Mouse (Mus musculus) 3T3-L1 (cell line): ENCODE results near the gene F2r.
A peak's percentile ranks its signal among the peaks of the same experiment; 100 is the strongest.

Experiments
- DNase-seq: peaks from one replicate; pipeline ENCODE4 v3.0.0-alpha.2; 2015; ENCODE audit warnings: low read depth, low spot score

Gene F2r

DNA sequence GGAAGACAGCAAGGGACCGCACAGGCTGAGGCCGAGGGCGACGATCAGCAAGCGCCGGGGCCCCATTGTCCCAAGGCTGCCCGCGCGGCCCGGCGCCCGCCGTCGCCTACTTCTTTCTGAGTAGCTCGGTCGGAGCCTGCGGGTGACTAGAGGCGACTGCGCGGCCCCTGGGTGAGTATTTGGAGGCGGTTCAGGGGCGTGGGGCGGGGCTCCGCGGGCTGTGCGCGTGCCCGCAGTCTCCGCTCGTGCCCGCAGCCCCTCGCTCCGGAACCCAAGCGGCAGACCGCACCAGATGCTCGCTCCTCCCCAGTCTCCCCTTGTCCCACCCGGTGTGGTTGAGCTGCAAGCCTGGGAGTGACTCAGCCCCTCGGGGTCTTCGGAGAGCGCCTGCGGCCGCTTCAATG, at the start of gene F2r:
TSS of gene F2r (minus strand) at position 179 of the 404 bp plus-strand sequence.
- peak; percentile 86 for DNase-seq

DNA sequence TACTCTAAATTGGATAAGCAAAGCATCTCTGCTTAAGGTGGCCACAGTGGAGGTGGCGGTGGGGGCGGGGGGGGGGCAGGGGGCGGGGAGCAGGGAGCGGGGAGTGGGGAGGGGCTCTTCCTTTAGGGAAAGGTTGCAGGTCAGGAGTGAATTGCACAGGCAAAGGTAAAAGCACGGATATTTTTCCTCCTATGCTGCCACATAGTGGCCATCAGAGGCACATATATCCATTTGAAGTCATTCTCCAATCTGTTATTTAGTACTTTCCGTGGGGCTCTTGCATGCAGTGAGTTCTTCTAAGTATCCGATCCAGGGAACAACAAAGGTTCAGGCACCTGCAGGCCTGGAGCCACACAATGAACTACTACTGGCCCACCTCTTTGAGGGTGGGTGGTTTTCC, 49.0 kb upstream of the F2r start:
- DNase-seq = peak; percentile 58

DNA sequence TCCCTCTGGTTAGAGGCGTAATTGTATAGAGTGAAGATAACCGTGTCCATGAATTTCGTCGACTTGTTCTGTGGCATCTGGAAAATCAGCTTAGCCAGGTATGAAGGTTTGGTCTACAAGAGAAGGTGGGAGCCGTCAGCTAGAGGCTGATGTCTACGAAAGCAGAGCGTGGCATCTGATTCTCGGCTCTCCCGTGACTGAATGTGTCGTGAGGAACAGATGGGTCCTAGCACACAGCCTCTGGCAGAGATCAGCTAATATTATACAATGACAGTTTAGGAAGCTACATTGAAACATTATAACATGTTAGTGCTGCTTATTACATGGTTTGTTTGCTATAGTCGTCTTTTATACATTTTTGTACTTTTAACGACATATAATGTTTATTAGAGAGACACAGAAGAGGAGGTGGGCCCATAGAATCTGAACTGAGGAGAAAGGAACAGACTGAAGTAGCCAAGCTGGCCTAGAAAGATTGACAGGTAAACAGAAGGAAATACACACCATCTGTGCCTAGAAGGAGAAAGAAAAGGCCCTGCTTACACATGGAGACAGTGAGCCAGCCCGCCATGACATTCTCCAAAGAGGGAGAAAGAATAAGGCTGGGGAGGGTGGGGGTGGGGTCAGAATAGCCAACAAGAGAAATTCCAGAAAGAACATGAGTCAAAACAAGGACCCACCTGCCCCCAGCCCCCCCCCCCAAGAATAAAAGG, 47.5 kb upstream of the F2r start:
- DNase-seq = no peak

DNA sequence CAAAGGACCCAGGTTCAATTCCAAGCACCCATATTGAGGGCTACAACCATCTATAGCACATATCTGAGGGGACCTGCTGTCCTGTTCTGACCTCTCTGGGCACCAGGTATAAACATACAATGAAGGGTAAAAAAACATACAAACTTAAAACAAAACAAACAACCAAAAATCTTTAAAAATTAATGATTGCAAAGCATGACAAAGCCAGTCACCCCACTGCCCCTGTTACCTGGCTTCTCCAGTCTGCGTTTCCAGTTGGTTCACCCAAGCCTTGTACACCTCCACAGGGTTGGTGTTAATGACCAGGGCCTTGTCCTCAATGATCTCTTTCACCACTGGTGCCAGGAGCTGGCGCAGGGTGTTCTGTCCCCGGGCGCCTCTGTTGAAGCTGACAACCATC, 45.5 kb upstream of the F2r start:
- no peak for DNase-seq

DNA sequence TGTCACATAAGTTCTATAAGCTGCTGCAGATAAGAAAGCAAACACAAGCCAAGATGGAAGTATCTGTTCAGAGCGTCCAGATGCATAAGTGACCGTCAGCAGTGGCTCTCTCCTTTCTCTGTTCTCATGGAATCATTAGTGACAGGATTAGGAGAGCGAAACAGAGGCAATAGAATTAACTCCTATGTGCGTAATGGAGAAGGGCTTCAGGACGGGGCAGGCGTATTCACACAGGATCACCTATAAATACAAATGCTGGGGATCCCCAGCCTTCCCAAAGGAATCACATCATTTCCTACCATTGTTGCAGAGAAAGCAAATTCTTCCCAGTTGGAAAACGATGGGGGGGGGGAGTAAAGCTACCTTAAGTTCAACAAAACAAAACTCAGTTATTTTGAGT, 41.1 kb upstream of the F2r start:
- DNase-seq = no peak

DNA sequence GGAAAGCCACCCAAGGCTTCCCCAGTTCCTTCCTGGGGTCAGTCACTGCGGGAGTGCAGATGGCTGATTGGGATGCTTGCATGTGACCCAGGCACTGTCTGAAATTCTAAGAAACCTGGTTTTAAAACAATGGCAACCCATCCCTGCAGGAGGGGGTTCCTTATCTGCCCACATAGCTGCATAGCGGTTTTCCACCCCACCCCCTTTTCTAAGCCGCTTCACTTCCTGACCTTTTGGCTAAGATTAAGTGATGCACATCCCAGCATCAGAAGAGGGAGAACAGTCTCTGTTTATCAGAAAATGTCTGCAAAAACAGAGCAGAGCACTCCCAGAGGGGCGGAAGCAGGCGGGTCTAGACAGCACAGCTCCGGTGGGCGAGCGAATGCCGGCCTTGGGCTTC, 38.9 kb upstream of the F2r start:
- DNase-seq = no peak

DNA sequence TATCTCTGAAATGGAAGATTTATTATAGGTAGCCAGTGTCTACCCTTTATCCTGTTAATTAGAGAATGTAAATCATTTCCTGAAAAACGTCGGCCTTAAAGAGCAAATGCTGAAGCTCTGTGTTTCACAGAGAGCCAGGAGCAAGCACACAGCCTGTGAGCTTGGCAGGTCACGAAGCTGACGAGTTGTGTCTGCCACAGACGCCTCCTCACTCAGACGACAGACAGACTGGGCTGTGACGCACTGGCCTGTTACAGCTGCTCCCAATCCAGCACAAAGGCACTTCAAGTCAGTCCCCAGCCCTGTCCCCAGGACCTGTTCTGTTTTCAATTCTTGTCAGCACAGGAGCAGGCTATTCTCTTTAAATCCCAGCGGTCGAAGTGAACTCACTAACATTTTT, 37.0 kb upstream of the F2r start:
- DNase-seq = no peak

DNA sequence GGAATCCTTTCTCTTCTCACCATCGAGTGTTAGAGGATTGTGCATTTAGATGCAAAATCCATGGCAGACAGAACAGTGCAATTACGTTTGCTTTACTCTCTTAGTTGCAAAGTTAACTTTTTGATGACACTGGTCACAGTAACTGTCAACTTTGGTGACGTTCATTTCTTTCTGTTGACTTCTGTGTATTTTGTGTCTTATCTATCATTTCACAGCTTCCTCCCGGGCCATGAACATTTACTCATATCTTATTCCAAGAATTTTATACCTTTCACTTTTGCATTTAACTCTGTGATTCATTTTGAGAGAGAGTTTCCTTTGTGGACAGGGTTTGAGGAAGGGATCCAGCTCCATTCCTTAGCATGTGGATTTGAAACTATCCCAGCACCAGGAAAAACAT, 35.4 kb upstream of the F2r start:
- no peak for DNase-seq

DNA sequence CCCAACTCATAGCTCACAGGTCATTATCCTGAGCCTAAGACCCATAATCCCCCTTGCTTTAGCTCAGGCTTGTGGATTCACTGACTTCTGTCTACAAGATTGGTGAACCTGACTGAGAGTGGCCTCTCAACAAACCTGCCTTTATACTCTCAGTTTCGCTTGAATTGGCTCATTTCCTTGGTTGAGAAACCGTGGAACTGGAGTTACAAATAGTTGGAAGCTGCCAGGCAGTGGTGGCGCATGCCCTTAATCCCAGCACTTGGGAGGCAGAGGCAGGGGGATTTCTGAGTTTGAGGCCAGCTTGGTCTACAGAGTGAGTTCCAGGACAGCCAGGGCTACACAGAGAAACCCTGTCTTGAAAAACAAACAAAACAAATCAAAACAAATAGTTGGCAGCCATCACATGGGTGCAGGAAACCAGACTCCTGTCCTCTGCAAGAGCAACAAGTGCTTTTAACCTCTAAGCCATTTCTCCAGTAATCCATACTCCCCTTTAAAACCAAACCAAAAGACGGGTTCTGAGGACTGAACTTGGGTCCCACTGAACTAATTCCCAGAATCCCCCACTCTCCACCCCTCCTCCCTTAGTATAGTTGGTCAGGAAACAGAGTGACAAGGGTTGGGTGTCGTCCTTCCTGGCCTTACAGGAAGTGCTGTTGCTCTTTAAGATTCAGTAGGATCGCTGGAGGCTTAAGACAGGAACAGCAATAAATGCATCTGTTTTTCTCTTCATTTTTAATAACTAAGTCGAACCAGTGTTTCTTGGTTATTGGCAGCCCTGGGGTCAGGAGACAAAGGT, 33.8 kb upstream of the F2r start:
- no peak for DNase-seq

DNA sequence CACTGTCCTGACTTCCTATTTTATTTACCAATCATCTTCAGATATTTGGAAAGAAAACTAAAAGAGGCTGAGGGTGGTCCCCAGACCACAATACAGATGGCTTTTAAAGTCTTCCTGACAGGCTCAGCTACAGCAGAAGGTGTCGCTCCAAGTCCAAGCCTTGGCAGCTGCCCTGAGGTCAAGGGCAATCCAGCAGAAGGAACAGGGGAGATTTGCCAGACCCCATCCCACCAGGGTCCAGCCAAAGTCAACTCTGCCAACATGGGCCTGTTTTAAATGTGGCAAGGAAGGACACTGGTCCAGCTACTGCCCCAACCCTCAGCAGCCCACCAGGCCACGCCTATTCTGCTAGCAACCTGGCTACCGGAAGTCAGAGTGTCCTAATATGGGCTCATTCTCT, 31.7 kb upstream of the F2r start:
- DNase-seq = no peak

DNA sequence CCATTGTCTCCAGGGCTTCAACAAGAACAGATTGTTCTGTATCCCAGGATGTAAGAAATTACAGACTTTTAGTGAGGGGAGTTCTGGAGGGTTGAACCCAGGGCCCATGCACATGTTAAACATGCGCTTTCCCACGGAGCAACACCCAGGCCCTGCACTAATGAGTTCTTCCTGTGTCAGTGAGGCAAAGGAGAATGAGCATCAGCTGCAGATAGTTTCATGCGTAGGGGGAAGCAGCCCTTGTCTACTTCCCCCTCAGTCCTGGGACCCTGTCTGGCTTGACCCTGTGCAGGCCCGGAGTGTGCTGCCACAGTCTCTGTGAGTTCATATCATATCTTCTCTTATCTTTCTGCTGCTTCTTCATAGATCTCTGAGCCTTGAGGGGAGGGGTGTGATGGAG, 29.0 kb upstream of the F2r start:
- DNase-seq = no peak

DNA sequence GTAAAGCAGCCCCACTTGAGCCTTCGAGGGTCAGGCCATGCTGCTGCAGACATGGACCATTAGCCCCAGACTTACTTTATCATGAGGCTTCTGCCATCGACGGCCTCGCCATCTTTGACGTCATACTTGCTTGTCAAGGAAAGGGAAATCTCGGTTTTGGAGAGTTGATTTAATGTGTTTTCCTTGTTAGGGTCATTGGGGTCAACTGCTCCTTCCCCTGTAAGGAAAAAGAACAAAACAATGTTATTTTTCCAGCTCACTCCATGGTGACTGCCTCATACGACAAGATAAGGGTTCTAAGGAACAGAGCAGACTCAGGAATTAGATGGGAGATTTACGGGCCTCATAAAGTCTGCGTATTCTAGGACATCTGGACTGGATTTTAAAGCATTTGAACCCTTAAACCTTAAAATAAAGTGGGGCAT, 28.4 kb upstream of the F2r start:
- DNase-seq = no peak

DNA sequence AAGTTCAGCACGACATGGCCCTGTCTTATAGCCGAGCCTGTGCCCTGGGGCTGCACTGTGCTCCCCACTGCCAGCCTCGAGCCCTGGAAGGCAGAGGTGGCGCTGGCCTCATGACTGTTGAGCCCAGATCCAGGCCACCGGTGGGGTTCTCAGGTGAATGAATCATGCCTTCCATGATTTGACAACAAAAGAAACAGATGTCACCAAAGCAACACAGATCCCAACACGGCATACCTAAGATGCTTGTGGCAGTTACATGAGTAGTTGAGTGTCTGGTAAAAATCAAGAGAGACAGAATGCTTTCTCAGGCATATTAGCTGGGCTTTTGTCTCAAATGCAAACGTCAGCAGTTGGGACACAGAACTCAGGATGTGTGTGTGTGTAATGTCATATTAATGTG, 25.5 kb upstream of the F2r start:
- DNase-seq = peak; percentile 53

DNA sequence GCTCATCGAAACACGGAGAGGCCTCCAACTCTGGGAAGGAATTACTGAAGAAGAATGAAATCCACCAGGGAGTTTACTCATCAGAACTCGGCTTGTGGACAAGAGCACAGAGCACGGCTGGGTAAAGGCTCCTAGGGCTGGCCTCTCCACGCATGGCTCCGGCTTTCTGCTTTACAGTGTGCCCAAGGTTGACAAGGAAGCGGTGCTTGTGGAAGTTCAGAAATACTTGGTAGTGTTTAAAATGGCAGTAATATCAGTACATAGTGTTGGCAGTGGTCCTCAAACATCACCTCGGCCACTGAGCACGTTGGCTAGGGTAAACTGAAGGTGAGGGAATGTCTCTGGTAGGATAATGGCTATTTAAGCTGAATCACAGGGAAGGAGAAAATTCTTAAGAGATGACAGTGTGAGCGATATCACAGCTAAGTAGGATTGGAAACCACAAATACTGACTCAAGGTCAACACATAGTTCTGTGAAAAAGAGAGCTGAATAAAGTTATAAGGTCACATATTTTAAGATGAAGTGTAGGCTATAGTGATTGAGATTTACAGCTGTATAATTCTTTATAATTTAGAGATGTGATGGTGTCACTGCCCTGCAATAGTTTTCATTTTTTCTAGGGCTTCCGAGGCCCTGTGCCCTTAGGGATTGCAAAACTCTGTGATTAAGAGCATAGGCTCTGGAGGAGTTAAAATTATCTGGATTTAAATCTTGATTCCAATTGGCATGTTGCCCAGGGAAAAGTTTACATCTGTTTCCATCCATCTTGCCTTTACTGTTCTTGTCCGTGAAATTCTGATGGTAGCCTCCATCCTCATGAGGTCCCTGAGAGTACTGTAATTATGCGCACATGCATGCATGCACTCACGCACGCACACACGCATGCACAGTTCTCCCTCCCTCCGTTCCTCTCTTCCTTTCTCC, 23.0 kb upstream of the F2r start:
- peak; percentile 91 for DNase-seq

DNA sequence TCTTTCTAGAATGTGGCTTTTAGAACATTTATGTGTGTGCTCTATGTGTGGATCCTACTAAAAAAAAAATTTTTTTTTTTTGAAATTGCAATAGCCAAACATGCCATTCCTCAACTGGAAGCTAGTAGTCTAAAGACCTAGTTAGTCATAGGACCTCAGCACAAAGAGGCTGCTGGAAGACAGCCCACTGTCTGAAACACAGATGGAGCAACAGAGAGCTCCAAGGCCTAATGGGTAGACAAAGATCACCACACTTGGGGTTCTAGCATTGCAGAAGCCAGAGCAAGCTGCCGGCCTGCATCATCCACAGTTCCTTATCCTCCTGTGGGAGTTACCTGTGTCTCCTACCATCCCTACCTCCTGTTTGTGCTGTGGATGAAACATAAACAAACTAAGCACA, 22.1 kb upstream of the F2r start:
- peak; percentile 92 for DNase-seq

DNA sequence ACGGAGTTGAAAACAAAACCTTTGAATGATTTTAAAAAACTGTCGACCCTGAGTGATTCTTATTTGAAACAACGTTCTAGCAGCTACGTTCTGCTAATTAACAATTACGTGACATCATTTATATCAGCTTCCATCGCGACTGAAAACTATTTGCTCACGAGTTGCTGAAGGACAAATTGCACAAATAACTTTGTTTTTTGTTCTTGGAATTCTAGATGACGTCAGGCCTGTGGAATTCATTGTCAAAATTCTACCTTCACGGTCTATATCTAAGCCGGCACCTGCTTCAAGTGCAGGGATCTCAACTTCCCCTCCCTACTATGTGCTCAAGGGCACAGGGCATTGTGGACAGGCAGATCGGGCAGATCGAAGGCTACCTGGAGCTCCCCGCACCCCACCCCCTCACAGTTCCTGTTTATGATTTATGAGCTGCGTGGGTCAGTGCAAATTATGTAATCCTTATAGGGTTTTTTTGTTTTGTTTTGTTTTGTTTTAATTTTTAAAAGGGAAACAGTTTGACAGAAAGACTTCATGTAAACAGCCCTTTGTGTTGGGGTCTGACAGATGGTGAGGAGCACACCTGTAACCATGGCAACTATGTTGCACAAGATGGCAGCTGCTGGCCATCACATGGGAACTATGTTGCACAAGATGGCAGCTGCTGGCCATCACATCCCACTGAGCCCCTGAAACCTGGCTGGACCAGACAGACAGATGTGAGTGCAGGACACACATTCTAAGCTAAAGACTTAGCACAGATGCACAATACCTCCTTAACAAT, 21.2 kb upstream of the F2r start:
- peak; percentile 52 for DNase-seq

DNA sequence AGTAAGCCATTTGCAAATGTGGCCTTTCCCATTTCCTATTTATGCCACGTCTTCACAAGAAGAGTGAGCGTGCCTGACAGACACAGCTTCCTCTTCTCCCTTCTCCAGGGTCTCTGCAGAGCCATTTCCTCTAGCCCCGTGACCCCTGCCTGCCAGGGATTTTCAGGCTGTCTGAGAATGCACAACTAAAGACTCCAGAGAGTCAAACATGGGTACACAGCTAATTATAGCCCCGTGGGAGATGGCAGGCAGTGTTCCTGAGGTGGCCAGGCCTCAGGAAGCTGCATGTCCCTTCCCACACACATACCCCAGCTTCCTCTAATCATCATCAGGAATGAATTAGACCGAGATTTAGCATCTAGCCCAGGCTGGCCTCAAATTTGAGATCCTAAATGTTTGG, 20.6 kb upstream of the F2r start:
- no peak for DNase-seq

DNA sequence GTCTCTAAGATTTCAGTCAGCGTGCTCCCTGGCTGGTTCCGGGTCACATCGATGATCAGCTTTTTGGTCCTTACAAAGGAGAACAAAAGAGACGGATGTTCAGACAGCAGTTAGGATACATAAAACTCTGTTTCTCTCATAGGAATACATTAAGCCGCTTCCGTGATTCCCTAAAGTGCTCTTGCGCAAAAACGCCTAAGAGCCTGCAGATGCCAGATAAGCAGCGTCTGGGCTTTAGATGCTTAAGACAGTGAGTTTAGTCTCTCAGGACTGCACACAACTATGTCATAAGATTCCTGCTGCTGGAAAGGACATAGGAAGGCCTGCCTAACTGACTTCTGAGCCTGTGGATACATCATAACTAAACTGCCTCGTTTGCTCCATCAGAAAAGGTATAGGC, 19.4 kb upstream of the F2r start:
- no peak for DNase-seq

DNA sequence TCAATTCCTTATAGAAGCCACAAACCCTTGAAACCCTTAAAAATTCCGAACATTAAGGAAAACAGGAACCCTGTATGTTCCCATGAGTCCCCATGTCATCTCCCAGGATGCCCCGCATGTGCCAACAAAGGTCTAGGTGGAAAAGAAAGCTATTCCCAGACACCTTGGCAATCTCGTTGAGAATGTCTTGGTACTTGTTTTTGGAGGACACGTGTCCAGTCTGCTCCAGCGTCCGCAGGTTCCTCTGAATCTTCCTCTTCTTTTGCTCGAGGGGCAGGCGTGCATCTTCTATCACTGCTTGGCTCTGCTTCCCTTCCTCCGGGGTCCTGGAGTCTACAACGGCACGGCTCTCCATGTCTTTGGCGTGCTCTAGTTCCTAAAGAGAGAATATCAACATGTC, 17.0 kb upstream of the F2r start:
- no peak for DNase-seq

DNA sequence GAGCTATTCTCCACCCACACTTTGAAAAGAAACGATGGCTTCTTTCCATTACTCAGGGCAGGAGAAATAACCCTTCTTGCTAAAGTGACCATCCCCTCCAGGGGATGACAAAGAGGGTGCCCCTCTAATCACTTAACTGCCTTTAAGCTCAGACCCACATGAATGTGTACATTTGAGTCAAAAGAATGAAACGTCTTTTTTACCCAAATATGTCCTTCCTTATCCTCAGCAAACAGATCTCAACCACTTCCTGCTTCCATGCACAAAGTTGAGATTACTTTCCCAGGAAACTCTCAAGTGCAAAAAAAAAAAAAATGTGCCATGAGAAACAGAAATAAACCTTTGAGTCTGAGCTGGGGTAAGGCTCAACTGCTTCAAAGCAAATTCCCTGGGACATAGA, 16.2 kb upstream of the F2r start:
- peak; percentile 53 for DNase-seq

DNA sequence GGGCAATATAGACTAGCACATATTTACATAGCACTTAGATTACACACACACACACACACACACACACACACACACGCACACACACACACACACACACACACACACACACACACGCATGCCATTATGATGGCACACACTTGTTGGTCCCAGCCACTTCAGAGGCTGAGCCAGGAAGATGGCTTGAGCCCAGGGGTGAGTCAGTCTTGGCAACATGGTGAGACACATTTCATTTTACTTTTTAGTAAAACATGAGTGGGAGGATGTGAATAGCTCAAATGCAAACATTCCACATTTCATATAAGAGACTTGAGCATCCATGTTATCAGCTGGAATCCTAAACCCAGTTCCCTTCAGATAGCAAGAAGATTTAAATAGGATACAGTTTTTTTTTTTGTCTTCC, 15.1 kb upstream of the F2r start:
- peak; percentile 80 for DNase-seq
